Mouse (Mus musculus) ES-E14 (cell line): ENCODE measurements around the gene Fsd1.

ENCODE experiments used
- HCFC1 ChIP-seq: IDR thresholded peaks from 2 replicates; pipeline ENCODE4 v1.6.1; 2012; ENCODE audit warnings: low read length, inconsistent platforms, borderline replicate concordance; ENCODE audit not compliant: insufficient read depth
- MAFK ChIP-seq: IDR thresholded peaks from 2 replicates; pipeline ENCODE4 v1.6.1; 2014; ENCODE audit warnings: mild to moderate bottlenecking, low read depth, low read length, inconsistent platforms; ENCODE audit not compliant: insufficient read depth
- ZC3H11A ChIP-seq: IDR thresholded peaks from 2 replicates; pipeline ENCODE4 v1.6.1; 2012; ENCODE audit warnings: low read depth, mild to moderate bottlenecking, inconsistent platforms, low read length, borderline replicate concordance
- ZNF384 ChIP-seq: IDR thresholded peaks from 2 replicates; pipeline ENCODE4 v1.6.1; 2012; ENCODE audit warnings: low read depth, low read length, inconsistent platforms

- TF ChIP-seq ZNF384 (no peak), MAFK (no peak), HCFC1 (no peak), ZC3H11A (no peak)
Observed at GRCm38 (mm10) chr17:55969560-55969959, 16.7 kb upstream of the Fsd1 start.
